Mouse (Mus musculus) liver, embryonic 14.5 days (tissue): Measurements from ENCODE around the gene Ric8a.

ENCODE experiments used
- CTCF ChIP-seq: IDR thresholded peaks from 2 replicates; pipeline ENCODE4 v1.5.1; 2016; ENCODE audit warnings: antibody characterized with exemption, low read depth, control low read depth
- EP300 ChIP-seq: IDR thresholded peaks from 2 replicates; pipeline ENCODE4 v1.6.1; 2016; ENCODE audit warnings: antibody characterized with exemption, low read depth

DNA sequence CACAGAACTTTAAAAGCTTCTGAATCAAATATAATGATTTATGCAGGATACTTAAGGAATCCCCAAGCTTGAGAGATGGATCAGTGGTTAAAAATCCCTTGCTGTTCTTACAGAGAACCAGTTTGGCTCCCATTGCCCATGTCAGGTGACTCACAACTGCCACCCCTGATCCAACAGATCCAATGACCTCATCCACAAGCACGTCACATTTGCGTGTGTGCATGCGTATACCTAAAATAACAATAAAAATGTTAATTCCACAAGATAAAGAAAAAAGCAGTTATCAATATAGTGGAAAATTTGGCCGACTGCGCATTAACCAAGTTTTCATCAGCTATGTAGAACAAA lies 35.5 kb upstream of the Ric8a start:
- no peak for TF ChIP-seq EP300
- no peak for TF ChIP-seq CTCF
